Mouse (Mus musculus): Measurements from ENCODE around the gene Cd82. TPM values are rescaled to one million over a fixed set of nuclear protein-coding genes. Genes with fewer than 3 reads are reported as not detected.

The Cd82 gene
- polyA plus RNA-seq, 1 experiment from 2014 or later: 18.9 TPM

DNA sequence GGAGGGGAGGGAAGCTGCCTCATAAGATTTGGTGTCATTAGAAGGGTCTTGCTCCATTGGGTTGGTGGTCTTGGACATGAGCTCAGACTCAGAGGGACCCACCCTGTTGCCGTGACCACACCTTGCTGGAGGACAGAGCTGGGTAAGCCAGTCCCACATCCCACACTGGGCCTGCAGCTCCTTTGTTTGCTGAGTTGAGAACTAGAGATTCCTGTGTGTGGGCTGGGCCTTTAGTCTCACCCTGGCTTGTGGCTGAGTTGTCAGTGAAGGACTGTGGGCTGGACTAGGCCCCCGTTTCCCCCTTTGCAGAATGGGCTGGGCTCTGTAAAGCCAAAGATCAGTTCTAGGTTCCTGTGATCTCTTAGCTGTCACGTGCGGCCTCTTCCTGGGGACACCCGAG lies 15.8 kb upstream of the Cd82 start:
- H3K27ac ChIP-seq (replicated peaks in 1 of 2; ENCODE audit: control insufficient read depth in 1 of 2, insufficient read depth in 1 of 2, low read depth in 2 of 2, low read length in 2 of 2): no peak overlapping the region
- no peak overlapping the region for H3K9ac ChIP-seq (ENCODE audit: low read length)
- no peak overlapping the region for H3K4me3 ChIP-seq (ENCODE audit: control insufficient read depth in 1 of 2, insufficient read depth in 1 of 2, low read depth in 1 of 2, low read length in 2 of 2)
- H3K36me3 ChIP-seq (ENCODE audit: control insufficient read depth, insufficient read depth, low read length): no peaks in the 10 kb centered on the region
- H3K4me1 ChIP-seq (ENCODE audit: control insufficient read depth in 2 of 2, insufficient read depth in 2 of 2, low read length in 2 of 2): peaks cover 0 to 4% of the 10 kb centered on the region in 2 experiments; a peak in 1 of 4 replicates
- peaks cover 10% of the 10 kb centered on the region; the same call in 1 of the 2 replicates for H3K27me3 ChIP-seq (ENCODE audit: control insufficient read depth, insufficient read depth, low read length)
- WGBS: 67% methylated on average over 5 of the region's 5 CpGs
- H3K9me3 ChIP-seq (ENCODE audit: control insufficient read depth, low read length): no peaks in the 10 kb centered on the region
- ATAC-seq (ENCODE audit: insufficient number of reproducible peaks, insufficient read depth, low FRiP score, low read depth): no peak
- H3K4me2 ChIP-seq (ENCODE audit: low read length): no peak overlapping the region

- no peak overlapping the region for H3K9ac ChIP-seq (ENCODE audit: low read length)
- H3K27me3 ChIP-seq (ENCODE audit: control insufficient read depth, insufficient read depth, low read length): peaks cover 10% of the 10 kb centered on the region; the same call in 1 of the 2 replicates
- ATAC-seq (ENCODE audit: insufficient number of reproducible peaks, insufficient read depth, low FRiP score, low read depth): no peak
- H3K36me3 ChIP-seq (ENCODE audit: control insufficient read depth, insufficient read depth, low read length): no peaks in the 10 kb centered on the region
- 35% methylated on average over 7 of the region's 7 CpGs for WGBS
- H3K4me1 ChIP-seq (ENCODE audit: control insufficient read depth in 2 of 2, insufficient read depth in 2 of 2, low read length in 2 of 2): peaks cover 0 to 4% of the 10 kb centered on the region in 2 experiments; a peak in 1 of 4 replicates
- no peaks in the 10 kb centered on the region for H3K9me3 ChIP-seq (ENCODE audit: control insufficient read depth, low read length)
- no peak overlapping the region for H3K27ac ChIP-seq (replicated peaks in 1 of 2; ENCODE audit: control insufficient read depth in 1 of 2, insufficient read depth in 1 of 2, low read depth in 2 of 2, low read length in 2 of 2)
- H3K4me2 ChIP-seq (ENCODE audit: low read length): no peak overlapping the region
- no peak overlapping the region for H3K4me3 ChIP-seq (ENCODE audit: control insufficient read depth in 1 of 2, insufficient read depth in 1 of 2, low read depth in 1 of 2, low read length in 2 of 2)
Measured at GRCm38 (mm10) chr2:93477519-93477918, 14.6 kb upstream of the Cd82 start.

DNA sequence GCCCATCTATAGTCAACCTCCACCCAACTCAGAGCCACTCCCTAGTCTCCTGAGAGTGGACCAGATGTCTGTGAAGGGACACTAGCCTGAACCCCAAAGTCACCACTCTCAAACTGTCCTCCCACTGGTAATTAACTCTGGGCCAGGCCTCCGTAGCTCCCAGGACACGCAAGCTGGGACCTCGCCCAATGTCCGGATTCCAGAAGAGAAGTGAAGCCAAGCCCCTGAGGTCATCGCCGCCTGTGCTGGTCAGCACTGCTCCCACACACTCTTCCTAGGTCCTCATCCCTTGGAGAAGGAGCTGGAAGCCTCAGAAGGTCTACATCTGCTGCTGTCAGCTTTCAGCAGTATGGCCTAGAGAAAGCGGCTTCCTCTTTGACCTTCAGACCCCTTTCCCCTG lies 13.5 kb upstream of the Cd82 start:
- H3K27me3 ChIP-seq (ENCODE audit: control insufficient read depth, insufficient read depth, low read length): peaks cover 10% of the 10 kb centered on the region; the same call in 1 of the 2 replicates

GRCm38 (mm10) chr2:93475040-93475439 lies 12.1 kb upstream of the Cd82 start:
- Histone ChIP-seq H3K4me2 (ENCODE audit: low read length) (no peak overlapping the region), H3K36me3 (ENCODE audit: control insufficient read depth, insufficient read depth, low read length) (no peaks in the 10 kb centered on the region), H3K27ac (replicated peaks in 1 of 2; ENCODE audit: control insufficient read depth in 1 of 2, insufficient read depth in 1 of 2, low read depth in 2 of 2, low read length in 2 of 2) (no peak overlapping the region), H3K4me1 (ENCODE audit: control insufficient read depth in 2 of 2, insufficient read depth in 2 of 2, low read length in 2 of 2) (peaks cover 4% of the 10 kb centered on the region in 2 experiments; a peak in 2 of 4 replicates), H3K9ac (ENCODE audit: low read length) (no peak overlapping the region), H3K4me3 (ENCODE audit: control insufficient read depth in 1 of 2, insufficient read depth in 1 of 2, low read depth in 1 of 2, low read length in 2 of 2) (no peak overlapping the region), H3K27me3 (ENCODE audit: control insufficient read depth, insufficient read depth, low read length) (peaks cover 10% of the 10 kb centered on the region; the same call in 1 of the 2 replicates), H3K9me3 (ENCODE audit: control insufficient read depth, low read length) (no peaks in the 10 kb centered on the region)
- 0 out of 2 replicates have a peak, but pooled peaks have one; percentile 1 for ATAC-seq (ENCODE audit: insufficient number of reproducible peaks, insufficient read depth, low FRiP score, low read depth)
- 0% methylated on average over 11 of the region's 11 CpGs for WGBS

More for the DNA sequence above, 13.5 kb upstream of the Cd82 start:
- no peak overlapping the region for H3K27ac ChIP-seq (replicated peaks in 1 of 2; ENCODE audit: control insufficient read depth in 1 of 2, insufficient read depth in 1 of 2, low read depth in 2 of 2, low read length in 2 of 2)
- H3K4me1 ChIP-seq (ENCODE audit: control insufficient read depth in 2 of 2, insufficient read depth in 2 of 2, low read length in 2 of 2): peaks cover 0 to 4% of the 10 kb centered on the region in 2 experiments; a peak in 1 of 4 replicates
- 71% methylated on average over 7 of the region's 7 CpGs for WGBS
- no peak for ATAC-seq (ENCODE audit: insufficient number of reproducible peaks, insufficient read depth, low FRiP score, low read depth)
- H3K4me2 ChIP-seq (ENCODE audit: low read length): no peak overlapping the region
- no peak overlapping the region for H3K4me3 ChIP-seq (ENCODE audit: control insufficient read depth in 1 of 2, insufficient read depth in 1 of 2, low read depth in 1 of 2, low read length in 2 of 2)
- H3K9ac ChIP-seq (ENCODE audit: low read length): no peak overlapping the region
- no peaks in the 10 kb centered on the region for H3K36me3 ChIP-seq (ENCODE audit: control insufficient read depth, insufficient read depth, low read length)
- no peaks in the 10 kb centered on the region for H3K9me3 ChIP-seq (ENCODE audit: control insufficient read depth, low read length)

DNA sequence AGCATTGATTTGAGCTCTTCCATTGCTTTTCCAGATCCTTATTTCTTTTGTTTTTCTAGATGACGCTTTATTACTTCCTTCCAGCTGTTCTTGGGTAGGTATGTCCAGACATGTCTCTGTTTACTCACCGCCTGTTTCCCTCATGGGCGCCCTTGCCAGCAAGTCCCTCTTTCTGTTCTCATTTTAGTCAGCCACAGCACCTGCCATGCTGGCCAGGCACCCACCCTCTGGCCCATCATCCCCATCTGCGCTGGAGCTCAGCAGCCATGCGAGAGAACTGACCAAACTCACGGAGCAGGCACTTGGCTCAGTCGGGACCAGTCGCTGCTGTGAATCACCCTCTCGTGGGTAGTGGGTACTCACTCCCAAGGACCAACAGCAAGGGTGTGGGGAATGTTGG lies 11.0 kb upstream of the Cd82 start:
- no peak overlapping the region for H3K9ac ChIP-seq (ENCODE audit: low read length)
- no peak overlapping the region for H3K4me3 ChIP-seq (ENCODE audit: control insufficient read depth in 1 of 2, insufficient read depth in 1 of 2, low read depth in 1 of 2, low read length in 2 of 2)
- peaks cover 10% of the 10 kb centered on the region; the same call in 1 of the 2 replicates for H3K27me3 ChIP-seq (ENCODE audit: control insufficient read depth, insufficient read depth, low read length)
- H3K4me2 ChIP-seq (ENCODE audit: low read length): no peak overlapping the region
- H3K9me3 ChIP-seq (ENCODE audit: control insufficient read depth, low read length): no peaks in the 10 kb centered on the region
- no peak overlapping the region for H3K27ac ChIP-seq (replicated peaks in 1 of 2; ENCODE audit: control insufficient read depth in 1 of 2, insufficient read depth in 1 of 2, low read depth in 2 of 2, low read length in 2 of 2)
- peaks cover 4 to 7% of the 10 kb centered on the region in 2 experiments; a peak in 2 of 4 replicates for H3K4me1 ChIP-seq (ENCODE audit: control insufficient read depth in 2 of 2, insufficient read depth in 2 of 2, low read length in 2 of 2)
- no peaks in the 10 kb centered on the region for H3K36me3 ChIP-seq (ENCODE audit: control insufficient read depth, insufficient read depth, low read length)
- no peak for ATAC-seq (ENCODE audit: insufficient number of reproducible peaks, insufficient read depth, low FRiP score, low read depth)
- 73% methylated on average over 9 of the region's 9 CpGs for WGBS

DNA sequence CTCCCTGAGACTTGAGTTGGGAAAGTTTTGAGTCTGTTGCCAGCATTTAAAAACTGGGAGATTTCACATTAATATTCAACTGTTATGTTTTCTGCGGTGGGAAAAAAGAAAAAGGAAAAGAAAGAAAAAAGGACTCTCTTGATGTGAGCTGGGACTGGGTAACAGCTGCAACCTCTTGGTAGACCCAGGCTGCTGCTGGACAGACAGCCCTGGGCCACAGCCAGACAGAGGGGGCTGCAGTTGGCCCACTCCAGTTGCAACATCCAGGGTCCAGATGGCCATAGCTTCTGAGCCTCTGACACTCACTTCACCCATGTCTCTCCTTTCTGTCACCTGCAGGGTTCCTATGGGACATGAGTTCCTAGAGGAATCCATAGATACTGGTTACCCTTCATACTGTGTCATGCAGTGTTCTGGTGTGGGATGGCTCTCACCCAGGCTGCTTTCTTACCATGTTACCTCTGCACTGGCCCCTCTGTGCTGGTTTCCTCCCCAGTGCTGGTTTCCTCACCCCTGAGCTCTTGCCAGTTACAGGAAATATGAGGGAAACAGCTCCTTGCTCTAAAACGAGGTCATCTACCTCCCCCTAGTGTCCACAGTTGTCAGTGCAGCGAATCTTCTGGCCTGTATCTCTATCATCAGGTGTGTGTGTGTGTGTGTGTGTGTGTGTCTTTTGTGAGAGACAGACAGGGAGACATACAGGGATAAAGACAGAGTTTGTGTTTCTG lies 8.1 kb upstream of the Cd82 start:
- peak overlapping the region; percentile 70 for H3K4me2 ChIP-seq (ENCODE audit: low read length)
- H3K4me1 ChIP-seq (ENCODE audit: control insufficient read depth in 2 of 2, insufficient read depth in 2 of 2, low read length in 2 of 2): peaks cover 4 to 7% of the 10 kb centered on the region in 2 experiments; a peak in 2 of 4 replicates
- H3K27me3 ChIP-seq (ENCODE audit: control insufficient read depth, insufficient read depth, low read length): no peaks in the 10 kb centered on the region; the same call in 1 of the 2 replicates
- H3K27ac ChIP-seq (replicated peaks in 1 of 2; ENCODE audit: control insufficient read depth in 1 of 2, insufficient read depth in 1 of 2, low read depth in 2 of 2, low read length in 2 of 2): no peak overlapping the region
- H3K4me3 ChIP-seq (ENCODE audit: control insufficient read depth in 1 of 2, insufficient read depth in 1 of 2, low read depth in 1 of 2, low read length in 2 of 2): no peak overlapping the region
- no peaks in the 10 kb centered on the region for H3K36me3 ChIP-seq (ENCODE audit: control insufficient read depth, insufficient read depth, low read length)
- WGBS: 14% methylated on average over 3 of the region's 3 CpGs
- no peak overlapping the region for H3K9ac ChIP-seq (ENCODE audit: low read length)
- no peaks in the 10 kb centered on the region for H3K9me3 ChIP-seq (ENCODE audit: control insufficient read depth, low read length)
- ATAC-seq (ENCODE audit: insufficient number of reproducible peaks, insufficient read depth, low FRiP score, low read depth): no peak

GRCm38 (mm10) chr2:93470127-93470526 lies 7.2 kb upstream of the Cd82 start:
- no peaks in the 10 kb centered on the region for H3K9me3 ChIP-seq (ENCODE audit: control insufficient read depth, low read length)
- no peaks in the 10 kb centered on the region; the same call in 1 of the 2 replicates for H3K27me3 ChIP-seq (ENCODE audit: control insufficient read depth, insufficient read depth, low read length)
- no peak overlapping the region for H3K27ac ChIP-seq (replicated peaks in 1 of 2; ENCODE audit: control insufficient read depth in 1 of 2, insufficient read depth in 1 of 2, low read depth in 2 of 2, low read length in 2 of 2)
- H3K4me1 ChIP-seq (ENCODE audit: control insufficient read depth in 2 of 2, insufficient read depth in 2 of 2, low read length in 2 of 2): peaks cover 0 to 7% of the 10 kb centered on the region in 2 experiments; a peak in 1 of 4 replicates
- H3K9ac ChIP-seq (ENCODE audit: low read length): peak overlapping the region; percentile 62
- no peaks in the 10 kb centered on the region for H3K36me3 ChIP-seq (ENCODE audit: control insufficient read depth, insufficient read depth, low read length)
- WGBS: 2% methylated on average over 9 of the region's 9 CpGs
- peak overlapping the region; percentile 70 for H3K4me2 ChIP-seq (ENCODE audit: low read length)
- H3K4me3 ChIP-seq (ENCODE audit: control insufficient read depth in 1 of 2, insufficient read depth in 1 of 2, low read depth in 1 of 2, low read length in 2 of 2): peak overlapping the region; percentile 32 to 42
- no peak for ATAC-seq (ENCODE audit: insufficient number of reproducible peaks, insufficient read depth, low FRiP score, low read depth)

Measured in heart, embryonic 14.5 days (tissue).